Mouse (Mus musculus): ENCODE results near the gene Nlgn3.

Gene Nlgn3

GRCm38 (mm10) chrX:101299055-101299454, at the start of gene Nlgn3:
Nlgn3 (plus strand) TSS chrX:101299168.
- in situ Hi-C loops (cut with MboI, MseI), result loop anchor here (25.0 kb wide), 1 partner anchor 1087 kb away; no protein-coding TSS in a partner anchor

GRCm38 (mm10) chrX:101253952-101254729, 44.8 kb upstream of the Nlgn3 start, which contains the start of gene Foxo4:
Foxo4 (plus strand) TSS chrX:101254528.
- in situ Hi-C loops (cut with MboI, MseI), result no loop called here

DNA sequence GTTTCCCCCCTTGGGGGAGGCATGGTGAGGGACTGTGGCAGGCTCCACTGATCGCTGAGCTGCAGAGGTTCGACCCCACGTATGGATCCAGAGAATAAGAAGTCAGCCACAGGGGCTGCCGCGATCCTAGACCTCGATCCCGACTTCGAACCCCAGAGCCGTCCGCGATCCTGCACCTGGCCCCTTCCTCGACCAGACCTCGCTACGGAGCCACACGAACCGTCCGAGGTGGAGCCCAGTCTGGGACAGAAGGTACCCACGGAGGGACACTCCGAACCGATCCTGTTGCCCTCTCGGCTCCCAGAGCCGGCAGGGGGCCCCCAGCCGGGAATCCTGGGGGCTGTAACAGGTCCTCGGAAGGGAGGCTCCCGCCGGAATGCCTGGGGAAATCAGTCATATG, 44.2 kb upstream of the Nlgn3 start:
- in situ Hi-C loops (cut with MboI, MseI), result no loop called here

- in situ Hi-C loops (cut with MboI, MseI), result no loop called here
These were observed 42.4 kb upstream of the Nlgn3 start for GRCm38 (mm10) chrX:101256603-101257002.

DNA sequence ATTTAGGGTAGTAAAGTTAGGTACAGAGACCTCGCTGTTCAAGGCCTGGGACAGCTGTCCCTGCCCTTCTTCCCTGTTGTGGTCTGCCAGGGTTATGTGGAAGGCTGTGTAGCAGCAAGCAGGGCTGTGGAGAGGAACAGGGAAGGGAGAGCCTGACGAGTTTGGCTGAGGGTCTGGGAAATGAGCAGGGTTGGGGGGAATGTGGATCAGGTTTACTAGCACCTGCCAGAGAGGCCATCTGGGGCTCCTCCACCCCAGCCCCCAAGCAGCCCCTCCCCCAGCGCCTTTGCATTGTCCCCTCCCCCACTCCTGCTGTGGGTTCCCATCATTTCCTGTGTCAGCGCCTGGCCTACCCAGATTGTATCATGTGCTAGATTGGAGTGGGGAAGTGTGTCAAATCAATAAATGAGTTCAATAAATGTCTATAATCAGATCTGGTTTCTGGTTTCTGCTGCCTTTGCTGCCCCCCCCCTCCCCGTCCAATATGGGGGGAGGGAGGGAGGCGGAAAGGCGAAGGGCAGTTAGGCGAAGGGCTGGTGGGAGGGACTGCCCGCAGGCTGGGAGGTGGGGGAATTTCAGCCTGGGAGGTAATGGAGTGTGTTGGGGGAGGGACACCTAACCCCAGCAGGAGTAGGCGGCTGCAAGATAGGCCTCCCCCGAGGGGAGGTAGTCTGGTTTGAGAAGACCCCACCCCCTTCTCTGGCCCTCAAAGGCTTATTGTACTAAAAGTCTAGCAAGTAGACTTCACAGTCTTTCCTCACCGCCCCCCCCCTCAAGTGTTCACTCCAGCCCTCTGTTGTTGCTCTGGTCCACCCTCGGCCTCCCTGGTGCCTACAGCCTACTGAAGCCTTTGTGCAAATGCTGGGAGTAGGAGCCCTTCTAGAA, 38.3 kb upstream of the Nlgn3 start:
- in situ Hi-C loops (cut with MboI, MseI), result no loop called here

GRCm38 (mm10) chrX:101263892-101264291, 35.1 kb upstream of the Nlgn3 start, which contains the start of gene Gm614:
Gm614 (minus strand) TSS chrX:101263992.
- in situ Hi-C loops (cut with MboI, MseI), result no loop called here

- in situ Hi-C loops (cut with MboI, MseI), result no loop called here
These were observed 32.3 kb upstream of the Nlgn3 start for GRCm38 (mm10) chrX:101266631-101267030.

DNA sequence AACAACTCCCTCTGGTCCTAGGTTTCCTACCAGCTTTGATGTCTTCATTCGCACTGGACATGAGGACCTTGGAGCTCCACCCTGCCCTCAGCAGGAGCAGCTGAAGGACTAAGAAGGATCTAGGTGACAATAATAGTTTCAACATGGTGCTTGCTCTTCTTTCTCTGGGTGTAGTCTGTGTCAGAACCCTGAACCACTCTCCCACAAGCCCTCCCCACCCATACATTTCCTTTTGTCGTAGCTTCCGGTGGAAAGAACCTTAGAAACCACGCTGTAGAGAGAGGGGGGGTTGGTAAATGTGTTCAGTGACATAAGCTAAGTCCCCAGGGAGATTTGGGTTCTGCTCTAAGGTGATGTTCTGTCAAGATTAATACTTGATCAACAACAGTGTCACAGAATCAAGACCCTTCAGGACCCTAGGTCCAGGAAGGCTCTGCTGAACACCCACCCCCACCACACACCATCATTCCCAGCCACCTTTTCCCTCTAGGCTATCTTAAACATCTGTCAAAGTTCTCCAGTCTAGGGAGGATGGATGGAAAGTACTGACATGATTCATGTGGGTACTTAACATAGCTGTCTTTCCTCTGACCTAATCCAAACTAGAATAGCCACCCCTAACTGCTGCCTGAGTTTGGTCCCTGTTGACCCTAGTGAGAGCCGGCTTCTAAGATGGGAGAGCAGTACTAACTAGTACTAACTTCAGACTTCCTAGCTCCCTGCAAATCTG, 30.8 kb upstream of the Nlgn3 start, which contains the start of gene Il2rg:
Il2rg (minus strand) TSS at position 231 of the 730 bp plus-strand sequence.
- in situ Hi-C loops (cut with MboI, MseI), result no loop called here

GRCm38 (mm10) chrX:101268755-101269124, 30.2 kb upstream of the Nlgn3 start, which contains the start of gene Gm20489:
Gm20489 (minus strand) TSS chrX:101269023.
- in situ Hi-C loops (cut with MboI, MseI), result no loop called here

- in situ Hi-C loops (cut with MboI, MseI), result loop anchor here (10.0 kb wide), 1 partner anchor 1649 kb away; no protein-coding TSS in a partner anchor
These were observed 25.6 kb upstream of the Nlgn3 start for GRCm38 (mm10) chrX:101273410-101273809.

- in situ Hi-C loops (cut with MboI, MseI), result loop anchor here (10.0 kb wide), 1 partner anchor 1649 kb away; no protein-coding TSS in a partner anchor
These were observed 24.9 kb upstream of the Nlgn3 start, which contains the start of gene Med12 for GRCm38 (mm10) chrX:101273875-101274738. Med12 (plus strand) TSS chrX:101274030.

GRCm38 (mm10) chrX:101282813-101283212, 16.2 kb upstream of the Nlgn3 start:
- in situ Hi-C loops (cut with MboI, MseI), result loop anchor here (25.0 kb wide), 1 partner anchor 1071 kb away; no protein-coding TSS in a partner anchor

DNA sequence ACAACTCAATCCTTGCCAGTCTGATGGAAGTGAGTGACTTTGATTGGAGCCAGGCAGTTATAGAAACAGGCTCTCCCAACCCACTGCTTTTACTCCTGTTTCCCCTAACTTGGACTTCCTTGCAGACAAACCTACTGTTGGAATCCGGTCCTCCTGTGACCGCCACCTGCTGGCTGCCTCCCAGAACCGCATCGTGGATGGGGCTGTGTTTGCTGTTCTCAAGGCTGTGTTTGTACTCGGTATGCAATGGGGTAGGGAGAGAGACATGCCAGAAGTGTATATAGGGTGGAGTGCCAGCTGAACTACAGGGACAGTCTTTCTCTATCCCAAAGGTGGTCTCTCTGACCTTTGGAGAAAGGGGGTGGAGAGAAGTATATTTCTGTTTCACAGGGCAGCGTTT, 13.4 kb upstream of the Nlgn3 start:
- in situ Hi-C loops (cut with MboI, MseI), result loop anchor here (25.0 kb wide), 1 partner anchor 1073 kb away; no protein-coding TSS in a partner anchor

- in situ Hi-C loops (cut with MboI, MseI), result loop anchor here (25.0 kb wide), 1 partner anchor 1074 kb away; no protein-coding TSS in a partner anchor
These were observed 12.9 kb upstream of the Nlgn3 start for GRCm38 (mm10) chrX:101285953-101286670.

GRCm38 (mm10) chrX:101287543-101287942, 11.4 kb upstream of the Nlgn3 start:
- in situ Hi-C loops (cut with MboI, MseI), result loop anchor here (25.0 kb wide), 1 partner anchor 1075 kb away; no protein-coding TSS in a partner anchor

GRCm38 (mm10) chrX:101288432-101288831, 10.5 kb upstream of the Nlgn3 start:
- in situ Hi-C loops (cut with MboI, MseI), result loop anchor here (25.0 kb wide), 1 partner anchor 1076 kb away; no protein-coding TSS in a partner anchor

- in situ Hi-C loops (cut with MboI, MseI), result loop anchor here (25.0 kb wide), 1 partner anchor 1077 kb away; no protein-coding TSS in a partner anchor
These were observed 9.9 kb upstream of the Nlgn3 start for GRCm38 (mm10) chrX:101289037-101289436.

DNA sequence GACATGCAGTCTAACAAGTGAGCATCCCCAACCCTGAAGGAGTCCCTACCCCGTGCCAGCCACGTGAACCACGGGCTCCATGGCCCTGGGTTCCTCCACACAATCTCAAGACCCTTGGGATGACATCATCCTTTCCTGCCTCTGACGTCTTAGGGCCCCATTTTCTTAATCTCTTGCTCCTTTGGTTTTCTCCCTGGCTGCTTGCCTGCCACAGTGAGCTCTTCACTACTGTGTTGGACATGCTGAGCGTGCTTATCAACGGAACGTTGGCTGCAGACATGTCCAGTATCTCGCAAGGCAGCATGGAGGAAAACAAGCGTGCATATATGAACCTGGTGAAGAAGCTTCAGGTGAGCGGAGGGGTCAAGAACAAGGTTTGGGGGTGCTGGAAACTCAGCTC, 8.9 kb upstream of the Nlgn3 start:
- in situ Hi-C loops (cut with MboI, MseI), result loop anchor here (25.0 kb wide), 1 partner anchor 1078 kb away; no protein-coding TSS in a partner anchor
